13 mouse cellular contexts compared by ENCODE assay signal in the genomic region with DNA sequence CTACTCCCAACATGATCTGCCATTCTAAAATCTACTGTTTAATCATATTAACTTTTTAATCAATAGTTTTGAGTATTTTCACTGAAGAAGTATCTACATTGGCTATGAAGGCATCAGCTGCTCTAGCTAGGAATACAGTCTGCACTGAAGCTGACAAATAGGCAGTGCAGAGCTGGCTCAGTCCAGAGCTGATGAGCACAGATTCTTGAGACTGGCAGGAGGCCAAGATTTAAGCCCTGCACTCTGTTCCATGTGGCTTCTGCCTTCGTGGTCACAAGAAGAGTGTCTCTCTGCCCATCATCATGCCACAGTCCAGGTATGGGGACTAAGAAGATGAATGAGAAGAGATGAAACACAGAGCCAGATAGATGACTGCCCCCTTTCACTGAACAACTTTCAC.
DNase-seq lines count a peak whose midpoint lies in the region; ATAC-seq lines count a peak whose summit lies in the region.
"Had no signal": no experiment of that assay in that cellular context is flagged by ENCODE, and none has a peak within 500 bp of the region (broad histone marks: within the 10 kb centered on the region; RNA-seq: fewer than 3 reads in every experiment).

No protein-coding gene starts in this region.

- H3K4me3 ChIP-seq in forebrain, embryonic 14.5 days (ENCODE audit: low read depth, low read length): no peak overlapping the region
- H3K4me3 ChIP-seq in forebrain, embryonic 12.5 days (replicated peaks): no peak overlapping the region
- H3K4me3 ChIP-seq: limb, embryonic 15.5 days had no signal

- H3K36me3 ChIP-seq in forebrain, embryonic 14.5 days (ENCODE audit: control insufficient read depth, insufficient read depth, low read length): no peaks in the 10 kb centered on the region
- no peaks in the 10 kb centered on the region for H3K36me3 ChIP-seq in forebrain, embryonic 12.5 days (replicated peaks)
- H3K36me3 ChIP-seq: limb, embryonic 15.5 days had no signal

- H3K9me3 ChIP-seq in forebrain, embryonic 14.5 days (replicated peaks; ENCODE audit: control insufficient read depth, low read length): no peaks in the 10 kb centered on the region
- H3K9me3 ChIP-seq in forebrain, embryonic 12.5 days: no peaks in the 10 kb centered on the region
- H3K9me3 ChIP-seq: limb, embryonic 15.5 days had no signal

- no peak overlapping the region for H3K27ac ChIP-seq in forebrain, embryonic 14.5 days (ENCODE audit: low read depth, low read length)
- H3K27ac ChIP-seq in forebrain, embryonic 12.5 days: no peak overlapping the region
- H3K27ac ChIP-seq: limb, embryonic 15.5 days; macrophage had no signal

- H3K9ac ChIP-seq in forebrain, embryonic 14.5 days (ENCODE audit: low read length): no peak overlapping the region
- no peak overlapping the region for H3K9ac ChIP-seq in forebrain, embryonic 12.5 days
- H3K9ac ChIP-seq: limb, embryonic 15.5 days had no signal

- no peak overlapping the region for H3K4me2 ChIP-seq in forebrain, embryonic 14.5 days (ENCODE audit: low read length)
- no peak overlapping the region for H3K4me2 ChIP-seq in forebrain, embryonic 12.5 days
- H3K4me2 ChIP-seq: limb, embryonic 15.5 days had no signal

- WGBS in forebrain, embryonic 14.5 days: 42% methylated on average over 1 of the region's 1 CpGs
- WGBS in forebrain, embryonic 12.5 days: 39% methylated on average over 1 of the region's 1 CpGs

- peak; percentile 52; the same call in 1 of the 2 replicates for ATAC-seq in forebrain, embryonic 14.5 days
- no peak; the same call in 1 of the 2 replicates for ATAC-seq in forebrain, embryonic 12.5 days (ENCODE audit: low FRiP score)
- ATAC-seq: CD4-positive, CD25-positive, alpha-beta regulatory T cell, adult 4 months had no signal

- DNase-seq in forebrain, embryonic 14.5 days (ENCODE audit: low spot score): peak; percentile 30
- peak; percentile 9 for DNase-seq in kidney, postnatal 14 days
- no peak for DNase-seq in kidney, adult 18-20 months
- peak; percentile 48 for DNase-seq in retina, postnatal 1 day
- DNase-seq in retina, embryonic 14.5 days (ENCODE audit: low spot score): no peak
- DNase-seq in retina, postnatal 7 days (ENCODE audit: low read depth, low spot score): peak; percentile 9
- no peak for DNase-seq in right cerebral cortex, postnatal 36 days (ENCODE audit: low spot score in 2 of 2)
- DNase-seq: heart, adult 11 months; spleen, adult 18-20 months had no signal

- no peaks in the 10 kb centered on the region for H3K4me1 ChIP-seq in forebrain, embryonic 14.5 days (ENCODE audit: control insufficient read depth, insufficient read depth, low read length)
- H3K4me1 ChIP-seq in forebrain, embryonic 12.5 days: no peaks in the 10 kb centered on the region
- H3K4me1 ChIP-seq: limb, embryonic 15.5 days had no signal

- no peaks in the 10 kb centered on the region for H3K27me3 ChIP-seq in forebrain, embryonic 14.5 days (replicated peaks; ENCODE audit: control insufficient read depth, insufficient read depth, low read length)
- no peaks in the 10 kb centered on the region for H3K27me3 ChIP-seq in forebrain, embryonic 12.5 days
- H3K27me3 ChIP-seq: limb, embryonic 15.5 days had no signal

Comparison
In these comparisons a context has a peak if more than half of its experiments do, and no peak if none do; other contexts are left out.
1. DNase-seq: peak in forebrain, embryonic 14.5 days (single experiment), kidney, postnatal 14 days (single experiment), retina, postnatal 1 day (single experiment) and retina, postnatal 7 days (single experiment); none in kidney, adult 18-20 months (single experiment), retina, embryonic 14.5 days (single experiment) and right cerebral cortex, postnatal 36 days (0 of 2).